Mouse (Mus musculus) neural tube, embryonic 14.5 days (tissue): ENCODE measurements around the gene Tmem116. TPM values are rescaled to one million over a fixed set of nuclear protein-coding genes. Genes with fewer than 3 reads are reported as not detected.
"Not testable (repeated sequence)": the region's sequence is repeated elsewhere in the genome, so short reads cannot be mapped to it uniquely, and the experiment has no call there.

Source experiments
- ATAC-seq: fragments of 200-750 bp; cut with Nextera tagmentation; 2 replicates; pipeline ENCODE4 v1.8.0; 2017; ENCODE audit warnings: low read depth, mild to moderate bottlenecking, moderate TSS enrichment, moderate library complexity
- H3K27ac ChIP-seq: fragments of 300-500 bp; sonication (generic); 2 replicates; pipeline ENCODE4 v1.5.1; 2014; ENCODE audit warnings: low read depth, mild to moderate bottlenecking, control low read depth, low read length, moderate library complexity, mixed read lengths
- H3K27me3 ChIP-seq: fragments of 300-500 bp; sonication (generic); 2 replicates; pipeline ENCODE4 v1.6.1; 2014; ENCODE audit warnings: low read length; ENCODE audit not compliant: control insufficient read depth, insufficient read depth
- H3K36me3 ChIP-seq: fragments of 300-500 bp; sonication (generic); 2 replicates; pipeline ENCODE4 v1.6.1; 2014; ENCODE audit warnings: low read length, mixed read lengths; ENCODE audit not compliant: control insufficient read depth, insufficient read depth
- H3K4me1 ChIP-seq: fragments of 300-500 bp; sonication (generic); 2 replicates; pipeline ENCODE4 v1.6.1; 2014; ENCODE audit warnings: low read length; ENCODE audit not compliant: control insufficient read depth, insufficient read depth
- H3K4me2 ChIP-seq: fragments of 300-500 bp; sonication (generic); 2 replicates; pipeline ENCODE4 v1.6.1; 2014; ENCODE audit warnings: mild to moderate bottlenecking, low read depth, low read length, control low read depth
- H3K4me3 ChIP-seq: fragments of 300-500 bp; sonication (generic); 2 replicates; pipeline ENCODE4 v1.5.1; 2014; ENCODE audit warnings: low read depth, low read length, control low read depth, mixed read lengths
- H3K9ac ChIP-seq: fragments of 300-500 bp; sonication (generic); replicated peaks from 2 replicates; pipeline ENCODE4 v1.6.1; 2014; ENCODE audit warnings: low read depth, mild to moderate bottlenecking, control low read depth, low read length, mixed read lengths
- H3K9me3 ChIP-seq: fragments of 300-500 bp; sonication (generic); 2 replicates; pipeline ENCODE4 v1.6.1; 2016; ENCODE audit warnings: low read length; ENCODE audit not compliant: control insufficient read depth
- WGBS: fragments of 180-500 bp; shearing (Covaris S2); extraction: QIAGEN DNeasy Blood & Tissue Kit; methylation state at CpG from one replicate; pipeline ENCODE4 v1.1.7; 2014; 5-methylcytosine and 5-hydroxymethylcytosine counted together
- polyA plus RNA-seq: library from polyadenylated mRNA; unstranded; fragments of >200 nt; fragmentation: Nextera tagmentation; extraction: Ambion mirVana; gene quantifications from 2 replicates; pipeline ENCODE4 v1.2.1, GENCODE M21; 2014

Gene Tmem116
- polyA plus RNA-seq, 1 experiment from 2014 or later, result 2.2 TPM

GRCm38 (mm10) chr5:121506846-121507245 lies 55.2 kb downstream of the Tmem116 start:
- no peak for ATAC-seq
- H3K4me2 ChIP-seq, result no peak overlapping the region
- H3K4me3 ChIP-seq, result no peak overlapping the region
- no peak overlapping the region for H3K9ac ChIP-seq
- no peaks in the 10 kb centered on the region for H3K9me3 ChIP-seq
- H3K27ac ChIP-seq, result no peak overlapping the region
- WGBS, result 86% methylated on average over 1 of the region's 1 CpGs
- H3K4me1 ChIP-seq, result no peaks in the 10 kb centered on the region
- H3K36me3 ChIP-seq, result no peaks in the 10 kb centered on the region
- H3K27me3 ChIP-seq, result no peaks in the 10 kb centered on the region

GRCm38 (mm10) chr5:121510009-121510408 lies 58.3 kb downstream of the Tmem116 start:
- H3K4me3 ChIP-seq, result no peak overlapping the region
- no peak overlapping the region for H3K27ac ChIP-seq
- no peaks in the 10 kb centered on the region for H3K27me3 ChIP-seq
- no peaks in the 10 kb centered on the region for H3K36me3 ChIP-seq
- 84% methylated on average over 7 of the region's 7 CpGs for WGBS
- H3K4me1 ChIP-seq, result no peaks in the 10 kb centered on the region
- no peaks in the 10 kb centered on the region for H3K9me3 ChIP-seq
- H3K9ac ChIP-seq, result no peak overlapping the region
- ATAC-seq, result no peak
- H3K4me2 ChIP-seq, result no peak overlapping the region

- H3K27ac ChIP-seq, result no peak overlapping the region
- peaks cover 22% of the 10 kb centered on the region for H3K36me3 ChIP-seq
- 98% methylated on average over 9 of the region's 9 CpGs for WGBS
- no peaks in the 10 kb centered on the region for H3K4me1 ChIP-seq
- ATAC-seq, result no peak
- no peaks in the 10 kb centered on the region for H3K27me3 ChIP-seq
- H3K4me3 ChIP-seq, result no peak overlapping the region
- no peaks in the 10 kb centered on the region for H3K9me3 ChIP-seq
- H3K4me2 ChIP-seq, result no peak overlapping the region
- no peak overlapping the region for H3K9ac ChIP-seq
These were observed 67.3 kb downstream of the Tmem116 start for GRCm38 (mm10) chr5:121518983-121519382.

- not testable (repeated sequence) for H3K4me3 ChIP-seq
These were observed 68.1 kb downstream of the Tmem116 start for GRCm38 (mm10) chr5:121519758-121520157.

GRCm38 (mm10) chr5:121525774-121526450 lies 74.2 kb downstream of the Tmem116 start:
- 90% methylated on average over 14 of the region's 14 CpGs for WGBS
- Histone ChIP-seq H3K4me2 (no peak overlapping the region), H3K36me3 (peaks cover 61% of the 10 kb centered on the region), H3K4me1 (no peaks in the 10 kb centered on the region), H3K9ac (no peak overlapping the region), H3K27me3 (no peaks in the 10 kb centered on the region), H3K9me3 (no peaks in the 10 kb centered on the region), H3K4me3 (no peak overlapping the region), H3K27ac (no peak overlapping the region)
- no peak for ATAC-seq

More at GRCm38 (mm10) chr5:121519758-121520157, 68.1 kb downstream of the Tmem116 start:
- not testable (repeated sequence) for H3K4me2 ChIP-seq, H3K27ac ChIP-seq, H3K4me1 ChIP-seq, H3K9ac ChIP-seq, H3K27me3 ChIP-seq, H3K9me3 ChIP-seq, ATAC-seq
- peaks cover 28% of the 10 kb centered on the region for H3K36me3 ChIP-seq
- over 99% methylated on average over 11 of the region's 17 CpGs for WGBS

DNA sequence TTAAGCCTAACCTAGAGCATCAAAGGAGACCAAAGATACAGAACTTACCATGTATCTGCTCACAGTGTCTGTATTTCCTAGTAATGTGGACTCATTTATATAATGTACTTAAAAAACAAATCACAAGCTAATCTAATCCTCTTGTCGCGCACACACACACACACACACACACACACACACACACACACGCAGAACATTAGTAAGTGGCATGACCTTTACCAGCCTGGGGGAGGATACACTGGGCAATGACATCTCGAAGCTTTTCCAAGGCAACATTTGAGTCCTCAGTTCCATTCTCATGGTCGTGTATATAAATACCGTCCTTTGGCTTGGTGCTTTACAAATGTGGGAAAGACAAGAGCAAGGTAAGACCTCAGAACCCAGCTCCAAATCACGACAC lies 74.8 kb downstream of the Tmem116 start:
- H3K4me2 ChIP-seq, result no peak overlapping the region
- H3K9ac ChIP-seq, result no peak overlapping the region
- H3K36me3 ChIP-seq, result peaks cover 57% of the 10 kb centered on the region
- no peaks in the 10 kb centered on the region for H3K4me1 ChIP-seq
- H3K4me3 ChIP-seq, result no peak overlapping the region
- H3K9me3 ChIP-seq, result no peaks in the 10 kb centered on the region
- ATAC-seq, result no peak
- no peak overlapping the region for H3K27ac ChIP-seq
- no peaks in the 10 kb centered on the region for H3K27me3 ChIP-seq
- WGBS, result 89% methylated on average over 7 of the region's 7 CpGs

DNA sequence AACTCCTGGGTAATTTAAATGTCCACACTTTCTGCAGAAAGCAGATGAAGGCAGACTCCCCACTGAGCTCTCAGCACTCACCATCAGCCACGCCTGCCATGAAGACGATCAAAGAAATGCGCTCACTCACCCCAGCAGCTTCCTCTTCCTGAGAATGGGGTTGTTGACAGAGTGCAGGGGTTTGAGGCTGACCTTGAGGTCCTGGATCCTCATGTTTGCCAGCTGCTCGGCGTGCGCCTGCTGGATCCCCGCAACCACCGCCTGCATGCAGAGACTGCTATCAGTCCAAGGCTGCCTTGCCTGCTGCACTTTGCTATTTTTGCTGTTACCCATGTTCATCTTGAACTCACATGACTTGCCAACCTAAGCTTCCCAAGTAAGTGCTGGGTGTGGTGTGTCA lies 75.3 kb downstream of the Tmem116 start:
- H3K27ac ChIP-seq, result no peak overlapping the region
- no peak for ATAC-seq
- H3K36me3 ChIP-seq, result peaks cover 59% of the 10 kb centered on the region
- H3K4me3 ChIP-seq, result no peak overlapping the region
- no peaks in the 10 kb centered on the region for H3K27me3 ChIP-seq
- no peak overlapping the region for H3K4me2 ChIP-seq
- no peak overlapping the region for H3K9ac ChIP-seq
- no peaks in the 10 kb centered on the region for H3K4me1 ChIP-seq
- 69% methylated on average over 8 of the region's 8 CpGs for WGBS
- no peaks in the 10 kb centered on the region for H3K9me3 ChIP-seq

DNA sequence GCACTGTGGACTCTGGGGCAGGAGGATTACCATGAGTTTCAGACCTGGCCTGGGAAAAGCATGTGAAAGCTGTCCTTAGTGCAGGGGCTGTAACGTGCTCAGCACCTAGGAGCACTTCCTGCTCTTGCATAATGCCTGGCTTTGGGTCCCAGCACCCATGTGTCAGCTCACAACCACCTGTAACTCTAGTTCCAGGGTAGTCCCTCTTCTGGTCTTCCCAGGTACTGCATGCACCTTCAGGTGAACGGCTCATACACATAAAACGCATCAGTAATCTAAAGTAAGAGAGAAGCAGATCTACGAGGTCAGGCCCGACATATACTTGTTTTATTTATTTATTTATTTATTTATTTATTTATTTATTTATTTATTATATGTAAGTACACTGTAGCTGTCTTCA lies 82.8 kb downstream of the Tmem116 start:
- H3K27me3 ChIP-seq, result no peaks in the 10 kb centered on the region
- H3K4me2 ChIP-seq, result no peak overlapping the region
- H3K4me3 ChIP-seq, result no peak overlapping the region
- no peak overlapping the region for H3K27ac ChIP-seq
- no peaks in the 10 kb centered on the region for H3K4me1 ChIP-seq
- peaks cover 41% of the 10 kb centered on the region for H3K36me3 ChIP-seq
- WGBS, result 97% methylated on average over 5 of the region's 5 CpGs
- no peak overlapping the region for H3K9ac ChIP-seq
- H3K9me3 ChIP-seq, result no peaks in the 10 kb centered on the region
- ATAC-seq, result no peak

GRCm38 (mm10) chr5:121535116-121535515 lies 83.4 kb downstream of the Tmem116 start:
- ATAC-seq, result no peak
- WGBS, result 99% methylated on average over 3 of the region's 3 CpGs
- Histone ChIP-seq H3K4me2 (no peak overlapping the region), H3K9ac (no peak overlapping the region), H3K27me3 (no peaks in the 10 kb centered on the region), H3K27ac (no peak overlapping the region), H3K9me3 (no peaks in the 10 kb centered on the region), H3K36me3 (peaks cover 37% of the 10 kb centered on the region), H3K4me3 (no peak overlapping the region), H3K4me1 (no peaks in the 10 kb centered on the region)
